Mouse (Mus musculus) bone marrow macrophage, adult 2 months (primary cell): ENCODE data around the gene Gng3.

Source experiments
- CTCF ChIP-seq: IDR thresholded peaks from 2 replicates; pipeline ENCODE4 v1.5.1; 2012; ENCODE audit warnings: low read depth, mild to moderate bottlenecking, low read length, moderate library complexity
- POLR2A ChIP-seq: IDR thresholded peaks from 2 replicates; pipeline ENCODE4 v1.6.1; 2012; ENCODE audit warnings: mild to moderate bottlenecking, low read depth, low read length, borderline replicate concordance

DNA sequence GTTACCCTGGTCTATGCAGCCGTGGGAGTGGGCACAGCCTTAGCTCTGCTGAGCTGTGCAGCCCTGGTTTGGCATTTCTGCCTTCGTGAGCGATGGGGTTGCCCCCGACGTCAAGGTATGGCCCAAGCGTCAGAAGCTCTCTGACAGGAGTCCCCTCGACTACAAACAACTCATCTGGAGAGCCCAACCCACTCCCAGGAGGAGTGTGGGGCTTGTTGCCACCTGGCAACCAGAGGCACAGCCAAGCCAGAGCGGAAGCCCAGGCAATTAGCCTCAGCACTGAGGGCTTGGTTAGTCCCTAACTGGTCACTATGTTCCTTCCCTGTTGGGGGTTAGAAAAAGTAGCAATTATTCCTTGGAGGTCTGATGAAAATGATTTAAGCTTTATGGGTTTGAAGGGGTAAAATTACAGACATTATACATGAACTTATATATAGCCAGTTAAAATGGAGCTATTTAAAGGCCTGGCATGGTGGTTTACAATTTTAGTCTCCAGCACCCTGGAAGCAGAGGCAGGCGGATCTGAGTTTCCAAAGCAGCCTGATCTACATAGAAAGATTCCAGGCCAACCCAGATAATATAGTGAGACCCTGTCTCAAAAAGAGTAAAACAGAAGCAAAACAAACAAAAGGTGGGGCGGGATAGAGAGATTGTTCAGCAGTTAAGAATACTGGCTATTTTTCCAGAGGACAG is 13.4 kb upstream of the Gng3 start:
- TF ChIP-seq CTCF, result no peak
- no peak for TF ChIP-seq POLR2A
